Mouse (Mus musculus) Muller cell, postnatal 12 days (primary cell): Measurements from ENCODE around the gene Mtrf1.
"Not testable (repeated sequence)": the region's sequence is repeated elsewhere in the genome, so short reads cannot be mapped to it uniquely, and the experiment has no call there.

ENCODE experiments used
- DNase-seq: peaks from one replicate; pipeline ENCODE4 v3.0.0-alpha.2; 2015; ENCODE audit errors: inconsistent ontology term

The Mtrf1 gene

GRCm38 (mm10) chr14:79445055-79445620, 47.6 kb downstream of the Mtrf1 start:
- DNase-seq, result peak; percentile 37

GRCm38 (mm10) chr14:79451681-79452590, 54.4 kb downstream of the Mtrf1 start, which contains the start of gene Kbtbd6:
Gene Kbtbd6 (plus strand): TSS chr14:79451835.
- peak; percentile 82 for DNase-seq

- DNase-seq, result not testable (repeated sequence)
Measured at GRCm38 (mm10) chr14:79452591-79452934, 55.0 kb downstream of the Mtrf1 start.

GRCm38 (mm10) chr14:79460401-79460800, 62.8 kb downstream of the Mtrf1 start:
- no peak for DNase-seq

- DNase-seq, result no peak
Measured at GRCm38 (mm10) chr14:79460988-79461387, 63.4 kb downstream of the Mtrf1 start.

GRCm38 (mm10) chr14:79465623-79466022, 68.1 kb downstream of the Mtrf1 start:
- DNase-seq, result no peak

GRCm38 (mm10) chr14:79467621-79468020, 70.0 kb downstream of the Mtrf1 start:
- DNase-seq, result peak; percentile 30
